Mouse (Mus musculus): Measurements from ENCODE around the gene Fnbp1.
"Not testable (repeated sequence)": the region's sequence is repeated elsewhere in the genome, so short reads cannot be mapped to it uniquely, and the experiment has no call there.

Gene Fnbp1

DNA sequence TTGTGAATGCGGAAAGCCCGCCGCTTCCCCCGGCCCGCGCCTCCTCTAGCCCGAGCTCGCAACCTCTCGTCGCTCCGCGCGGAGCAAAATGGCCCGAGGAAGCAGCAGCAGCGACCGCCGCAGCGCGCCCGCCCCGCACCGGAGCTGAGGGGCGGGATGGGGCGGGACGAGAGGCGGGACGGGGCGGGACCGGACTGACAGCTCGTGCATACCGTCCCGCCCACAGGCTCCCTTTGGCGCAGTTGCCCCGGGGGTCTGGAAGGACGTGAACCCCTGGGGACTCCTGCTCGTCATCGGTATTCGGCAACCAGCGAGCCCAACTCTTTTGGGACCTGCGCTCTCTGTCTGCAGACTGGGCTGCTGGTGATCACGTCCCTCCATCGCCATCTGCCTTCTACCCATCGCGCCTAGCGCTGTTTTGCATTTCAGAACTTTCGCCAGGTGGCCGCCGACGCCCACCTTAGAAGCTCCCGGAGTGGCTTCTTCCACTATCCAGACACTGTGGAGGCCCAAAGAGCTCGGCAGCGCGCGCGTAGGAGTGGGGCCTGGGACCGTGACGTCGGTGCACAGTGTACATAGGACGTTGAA lies at the start of gene Fnbp1:
Gene Fnbp1, minus strand, starts transcription at position 142 of the 588 bp plus-strand sequence.
- peak; percentile 94 for DNase-seq

DNA sequence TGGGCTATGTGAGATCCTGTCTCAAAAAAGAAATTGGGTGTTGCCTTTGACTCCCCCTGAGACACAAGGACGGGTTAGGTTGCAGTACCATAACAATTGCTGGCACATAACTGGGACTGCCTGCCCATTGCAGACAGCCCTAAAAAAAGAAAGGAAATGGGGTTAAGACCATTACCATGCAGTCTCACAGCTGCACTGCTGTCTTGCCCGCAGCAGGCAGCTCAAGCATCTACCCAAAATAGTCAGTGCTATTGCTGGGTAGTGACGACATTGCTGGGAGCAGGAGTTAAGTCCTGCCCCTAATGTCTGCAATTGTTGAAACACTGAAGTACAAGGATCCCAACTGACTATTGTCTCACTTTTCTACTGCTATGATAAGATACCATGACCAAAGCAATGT lies 47.8 kb upstream of the Fnbp1 start:
- DNase-seq = no peak

GRCm38 (mm10) chr2:31188691-31189090 lies 46.9 kb upstream of the Fnbp1 start:
- DNase-seq = no peak

GRCm38 (mm10) chr2:31183830-31184229 lies 42.0 kb upstream of the Fnbp1 start:
- DNase-seq = peak; percentile 31

GRCm38 (mm10) chr2:31182786-31183330 lies 41.0 kb upstream of the Fnbp1 start:
- DNase-seq = no peak

DNA sequence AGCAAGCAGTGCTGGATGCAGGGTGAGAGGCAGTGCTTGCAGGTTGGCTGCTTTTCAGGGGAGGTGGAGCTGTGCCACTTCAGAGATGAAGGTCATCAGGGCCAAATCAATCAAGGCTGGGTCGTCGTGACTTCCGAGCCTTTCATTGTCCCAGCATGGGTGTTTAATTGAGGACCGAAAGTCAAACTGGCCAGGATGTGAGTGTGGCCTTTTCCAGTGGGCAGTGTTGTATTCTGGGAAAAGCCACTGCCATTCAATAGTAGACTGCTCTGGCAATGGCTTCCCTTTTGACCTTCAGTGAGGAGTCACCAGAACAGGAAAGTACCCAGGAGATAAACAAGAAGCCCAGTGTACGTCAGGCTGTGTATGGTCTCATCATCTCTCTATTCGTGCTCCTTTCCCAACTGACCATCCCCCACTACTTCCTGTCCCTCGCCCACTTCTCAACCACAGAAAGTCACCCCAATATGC lies 38.3 kb upstream of the Fnbp1 start:
- no peak for DNase-seq

DNA sequence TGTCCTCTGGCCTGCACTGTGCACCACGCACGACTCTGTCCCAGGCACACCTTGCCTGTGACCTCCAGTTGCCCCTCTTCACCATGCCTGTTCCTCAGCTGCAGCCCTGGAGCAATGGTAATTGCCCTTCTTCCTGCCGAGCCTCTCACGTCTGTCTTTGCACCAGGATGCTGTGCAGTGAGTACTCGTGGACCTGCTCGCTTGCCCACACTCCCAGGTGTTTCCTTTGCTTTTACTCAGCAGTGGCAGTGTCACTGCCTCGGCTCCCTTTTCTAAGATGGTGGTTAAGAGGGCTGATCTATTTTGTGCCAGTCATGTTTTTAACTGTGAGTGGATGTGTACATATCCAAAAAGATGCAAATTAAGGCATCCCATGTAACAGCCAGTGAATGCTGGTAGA lies 37.7 kb upstream of the Fnbp1 start:
- peak; percentile 60 for DNase-seq

DNA sequence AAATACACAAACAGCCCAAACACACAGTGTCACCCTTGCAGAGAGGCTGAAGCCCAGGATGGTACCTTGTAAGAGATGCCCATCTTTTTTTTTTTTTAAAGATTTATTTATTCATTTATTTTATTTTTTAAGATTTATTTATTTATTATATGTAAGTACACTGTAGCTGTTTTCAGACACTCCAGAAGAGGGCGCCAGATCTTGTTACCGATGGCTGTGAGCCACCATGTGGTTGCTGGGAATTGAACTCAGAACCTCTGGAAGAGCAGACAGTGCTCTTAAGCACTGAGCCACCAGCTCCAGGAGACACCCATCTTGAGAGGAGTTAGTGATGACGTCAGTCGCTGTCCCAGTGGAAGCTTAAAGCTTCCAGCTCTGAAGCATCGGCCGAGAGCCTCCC lies 36.8 kb upstream of the Fnbp1 start:
- DNase-seq = peak; percentile 50

DNA sequence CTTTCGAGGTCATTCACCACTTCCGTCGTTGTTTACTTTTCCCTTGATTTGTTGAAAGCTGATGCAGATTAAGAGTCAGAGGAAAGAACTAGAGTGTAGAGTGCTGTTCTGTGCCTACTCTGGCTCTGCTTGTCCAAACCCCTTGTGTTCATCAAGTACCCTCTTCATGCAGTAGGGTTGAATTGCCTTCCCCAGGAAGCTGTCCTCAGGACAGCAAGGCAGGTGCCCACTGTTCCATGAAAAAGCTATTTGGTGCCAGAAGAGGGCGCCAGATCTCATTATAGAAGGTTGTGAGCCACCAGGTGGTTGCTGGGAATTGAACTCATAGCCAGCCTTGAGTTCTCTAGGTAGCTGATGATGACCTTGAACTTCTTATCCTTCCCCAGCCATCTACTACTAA lies 31.5 kb upstream of the Fnbp1 start:
- peak; percentile 34 for DNase-seq

- DNase-seq = no peak
Observed at GRCm38 (mm10) chr2:31172536-31172935, 30.7 kb upstream of the Fnbp1 start.

- DNase-seq = peak; percentile 51
Observed at GRCm38 (mm10) chr2:31172001-31172400, 30.2 kb upstream of the Fnbp1 start.

GRCm38 (mm10) chr2:31170164-31170563 lies 28.4 kb upstream of the Fnbp1 start:
- no peak for DNase-seq

- DNase-seq = no peak
Observed at GRCm38 (mm10) chr2:31169001-31169400, 27.2 kb upstream of the Fnbp1 start.

DNA sequence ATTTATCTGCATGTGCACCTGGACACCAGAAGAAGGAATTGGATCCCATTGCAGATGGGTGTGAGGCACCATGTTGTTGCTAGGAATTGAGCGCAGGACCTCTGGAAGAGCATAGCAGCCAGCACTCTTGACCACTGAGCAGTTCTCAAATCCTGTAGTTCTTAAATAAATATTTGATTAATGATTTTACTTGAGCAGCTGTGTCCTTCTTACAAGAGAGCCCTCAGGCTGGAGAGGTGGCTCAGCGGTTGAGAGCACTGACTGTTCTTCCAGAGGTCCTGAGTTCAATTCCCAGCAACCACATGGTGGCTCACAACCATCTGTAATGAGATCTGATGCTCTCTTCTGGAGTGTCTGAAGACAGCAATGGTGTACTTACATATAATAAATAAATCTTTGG lies 25.8 kb upstream of the Fnbp1 start:
- DNase-seq = not testable (repeated sequence)

DNA sequence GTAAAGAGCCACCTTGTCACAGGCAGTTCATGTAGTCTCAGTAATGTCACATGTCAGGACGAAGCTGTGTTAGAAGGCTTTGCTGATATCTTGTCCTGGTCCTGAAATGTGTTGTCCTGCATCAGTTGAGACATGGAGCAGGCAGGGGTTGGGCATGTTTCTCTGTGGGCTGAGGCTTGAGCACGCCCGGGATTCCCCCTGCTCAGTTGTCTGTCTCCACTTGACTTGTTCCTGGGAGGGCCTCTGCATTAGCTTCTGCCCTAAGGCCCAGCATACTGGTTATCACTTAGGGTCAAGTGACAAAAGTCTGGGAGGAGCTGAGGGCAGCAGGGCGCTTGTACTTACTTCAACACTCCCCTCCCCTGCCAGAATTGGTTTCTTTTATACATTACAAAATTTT lies 23.7 kb upstream of the Fnbp1 start:
- DNase-seq = no peak

DNA sequence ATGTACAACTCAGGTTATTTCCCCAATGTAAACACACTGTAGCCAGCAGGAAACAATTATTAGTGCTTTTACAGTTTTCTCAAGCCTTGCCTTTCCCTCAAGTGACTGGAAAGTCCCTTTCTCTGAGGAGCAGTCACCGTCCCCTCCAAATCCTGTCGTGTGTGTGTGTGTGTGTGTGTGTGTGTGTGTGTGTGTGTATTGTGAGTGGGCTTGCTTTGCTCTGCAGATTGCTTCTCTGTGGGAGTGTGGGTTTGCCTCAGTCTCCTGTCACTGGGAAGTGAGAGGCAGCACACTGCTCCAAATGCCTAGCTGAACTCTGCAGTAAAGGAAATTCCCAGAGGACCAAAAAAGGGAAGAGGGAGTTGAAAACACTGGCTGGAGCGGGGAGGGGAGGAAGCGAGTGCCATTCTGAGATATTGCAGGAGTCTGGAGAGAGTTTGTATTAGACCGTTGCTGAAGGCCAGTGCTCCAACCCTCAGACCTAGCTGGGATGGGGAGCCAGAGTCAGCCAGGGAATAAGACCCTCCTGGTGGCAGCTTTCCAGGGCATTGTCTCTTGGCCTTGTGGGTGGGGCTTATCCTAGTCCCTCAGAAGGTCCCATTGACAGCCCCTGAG lies 23.1 kb upstream of the Fnbp1 start:
- DNase-seq = no peak

DNA sequence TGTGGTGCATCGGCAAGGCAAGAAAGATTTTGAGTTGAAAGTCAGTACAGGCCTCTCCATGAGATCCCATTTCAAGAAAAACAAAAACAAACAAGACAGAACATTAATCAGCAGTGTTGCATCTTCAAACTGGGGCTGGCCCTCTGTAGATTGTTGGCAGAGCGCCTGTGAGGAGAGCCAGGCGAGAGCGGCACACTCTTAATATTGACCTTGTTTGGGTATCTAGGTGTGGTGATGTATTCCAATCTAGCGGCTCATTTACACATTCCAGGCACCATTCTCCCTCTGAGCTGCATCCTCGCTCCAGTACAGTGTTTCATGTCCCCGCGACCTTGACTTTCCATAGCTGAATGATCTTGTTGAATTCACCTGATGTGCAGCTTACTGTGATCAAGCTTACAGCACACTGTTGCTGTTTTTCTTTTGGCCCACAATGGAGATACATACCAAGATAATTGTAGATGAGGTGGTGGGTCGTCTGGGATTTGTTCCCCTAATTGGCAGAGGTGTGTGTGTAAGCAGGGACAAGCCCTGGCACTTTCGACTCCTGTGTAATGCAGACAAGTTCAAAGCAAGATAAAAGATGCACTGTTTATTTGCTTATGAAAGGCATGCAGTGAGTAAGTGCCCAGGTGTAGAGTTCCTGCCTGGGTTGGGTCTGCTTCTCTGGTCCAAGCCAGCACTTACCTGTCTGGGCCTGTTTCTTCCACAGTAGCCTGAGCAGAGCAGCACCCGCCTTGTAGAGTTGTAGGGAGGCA lies 21.7 kb upstream of the Fnbp1 start:
- no peak for DNase-seq

- no peak for DNase-seq
Observed at GRCm38 (mm10) chr2:31161620-31162019, 19.8 kb upstream of the Fnbp1 start.

- DNase-seq = no peak
Observed at GRCm38 (mm10) chr2:31160147-31160920, 18.5 kb upstream of the Fnbp1 start.

GRCm38 (mm10) chr2:31156846-31157245 lies 15.0 kb upstream of the Fnbp1 start:
- DNase-seq = no peak

- DNase-seq = peak; percentile 87
Observed at GRCm38 (mm10) chr2:31151892-31152812, 10.3 kb upstream of the Fnbp1 start, which contains the start of gene Gpr107. Gene Gpr107 (plus strand): TSS chr2:31152316.

DNA sequence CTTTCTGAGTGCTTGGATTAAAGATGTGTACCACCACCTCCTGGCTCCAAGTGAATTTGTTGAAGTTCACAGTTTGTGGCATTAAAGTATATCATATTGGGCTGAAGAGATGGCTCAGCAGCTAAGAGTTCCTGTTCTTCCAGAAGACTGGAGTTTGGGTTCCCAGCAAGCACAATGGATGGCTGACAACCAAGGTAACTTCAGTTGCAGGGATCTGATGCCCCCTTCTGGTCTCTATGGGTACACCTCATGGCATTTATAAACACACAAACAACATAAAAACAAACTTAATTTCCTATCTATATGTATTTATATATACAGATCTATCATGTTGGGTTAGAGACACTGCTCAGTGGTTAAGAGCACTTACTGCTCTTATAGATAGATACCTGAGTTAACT lies 9.0 kb upstream of the Fnbp1 start:
- DNase-seq = peak; percentile 53

Measured in thymus, postnatal 14 days (tissue).